Mouse (Mus musculus) midbrain, embryonic 11.5 days (tissue): ENCODE results near the gene 2810004N23Rik. TPM values are rescaled to one million over a fixed set of nuclear protein-coding genes. Genes with fewer than 3 reads are reported as not detected.

Experiments used
- ATAC-seq: fragments of 200-750 bp; cut with Nextera tagmentation; 2 replicates; pipeline ENCODE4 v1.8.0; 2017; ENCODE audit warnings: moderate TSS enrichment, moderate library complexity; ENCODE audit not compliant: low FRiP score
- DNase-seq: peaks from one replicate; pipeline ENCODE4 v3.0.0; 2015; ENCODE audit warnings: low spot score; ENCODE audit errors: missing footprints
- H3K27ac ChIP-seq: fragments of 300-500 bp; sonication (generic); 2 replicates; pipeline ENCODE4 v1.5.1; 2014; ENCODE audit warnings: low read depth, low read length
- H3K27me3 ChIP-seq: fragments of 300-500 bp; sonication (generic); 2 replicates; pipeline ENCODE4 v1.6.1; 2014; ENCODE audit warnings: mild to moderate bottlenecking, low read length, moderate library complexity, mixed read lengths; ENCODE audit not compliant: control insufficient read depth, insufficient read depth
- H3K36me3 ChIP-seq: fragments of 300-500 bp; sonication (generic); 2 replicates; pipeline ENCODE4 v1.6.1; 2014; ENCODE audit warnings: mild to moderate bottlenecking, low read length, moderate library complexity, mixed read lengths; ENCODE audit not compliant: control insufficient read depth, insufficient read depth
- H3K4me1 ChIP-seq: fragments of 300-500 bp; sonication (generic); 2 replicates; pipeline ENCODE4 v1.6.1; 2014; ENCODE audit warnings: low read length; ENCODE audit not compliant: control insufficient read depth, insufficient read depth
- H3K4me2 ChIP-seq: fragments of 300-500 bp; sonication (generic); 2 replicates; pipeline ENCODE4 v1.6.1; 2014; ENCODE audit warnings: mild to moderate bottlenecking, moderate library complexity
- H3K4me3 ChIP-seq: fragments of 300-500 bp; sonication (generic); 2 replicates; pipeline ENCODE4 v1.5.1; 2014; ENCODE audit warnings: low read depth, low read length
- H3K9ac ChIP-seq: fragments of 300-500 bp; sonication (generic); 2 replicates; pipeline ENCODE4 v1.6.1; 2014; ENCODE audit warnings: low read length
- H3K9me3 ChIP-seq: fragments of 300-500 bp; sonication (generic); 2 replicates; pipeline ENCODE4 v1.6.1; 2016; ENCODE audit warnings: low read length; ENCODE audit not compliant: control insufficient read depth
- WGBS: fragments of 180-500 bp; shearing (Covaris S2); extraction: QIAGEN DNeasy Blood & Tissue Kit; methylation state at CpG from one replicate; pipeline ENCODE4 v1.1.7; 2014; 5-methylcytosine and 5-hydroxymethylcytosine counted together
- polyA plus RNA-seq: library from polyadenylated mRNA; unstranded; fragments of >200 nt; fragmentation: Nextera tagmentation; extraction: Ambion mirVana; gene quantifications from 2 replicates; pipeline ENCODE4 v1.2.1, GENCODE M21; 2014

Gene 2810004N23Rik
- polyA plus RNA-seq, 1 experiment from 2014 or later: 40.6 TPM

DNA sequence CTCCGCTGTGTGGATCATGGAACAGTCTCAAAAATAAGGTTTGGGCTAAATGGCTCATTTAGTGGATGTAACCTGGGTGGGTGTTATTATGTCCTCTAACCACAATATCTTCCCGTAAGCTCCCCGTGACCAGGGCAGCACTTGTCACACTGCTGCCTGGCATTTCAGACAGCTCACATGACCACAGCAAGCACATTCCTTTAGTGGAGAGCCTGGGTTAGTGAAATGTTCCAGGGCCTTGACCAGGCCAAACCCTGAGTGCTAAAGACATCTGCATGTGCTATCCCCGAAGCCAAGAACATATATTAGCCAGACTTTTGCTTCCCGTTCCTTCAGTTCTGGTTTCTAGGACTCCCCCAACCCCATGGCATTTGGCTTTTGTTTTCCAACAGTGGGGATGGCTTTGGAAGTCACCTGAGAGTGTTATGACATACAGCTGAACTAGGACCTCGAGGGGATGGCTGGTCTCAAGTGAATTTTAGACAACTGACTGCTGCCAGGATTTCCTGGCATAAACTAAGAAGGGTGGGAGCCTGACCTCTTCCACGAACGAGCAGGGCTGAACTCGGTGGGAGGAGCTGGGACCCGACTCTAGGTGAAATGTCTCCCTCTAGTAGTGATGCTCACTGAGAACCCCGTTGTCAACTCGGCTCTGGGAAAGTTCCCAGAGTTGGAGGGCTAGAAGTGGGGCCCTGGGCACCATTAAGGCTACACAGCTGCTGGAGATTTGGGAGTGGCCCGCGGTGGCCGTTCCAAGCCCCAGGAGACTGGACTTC is 29.3 kb downstream of the 2810004N23Rik start:
- Histone ChIP-seq H3K4me1 (no peaks in the 10 kb centered on the region), H3K4me2 (no peak overlapping the region)
- 54% methylated on average over 15 of the region's 15 CpGs for WGBS

DNA sequence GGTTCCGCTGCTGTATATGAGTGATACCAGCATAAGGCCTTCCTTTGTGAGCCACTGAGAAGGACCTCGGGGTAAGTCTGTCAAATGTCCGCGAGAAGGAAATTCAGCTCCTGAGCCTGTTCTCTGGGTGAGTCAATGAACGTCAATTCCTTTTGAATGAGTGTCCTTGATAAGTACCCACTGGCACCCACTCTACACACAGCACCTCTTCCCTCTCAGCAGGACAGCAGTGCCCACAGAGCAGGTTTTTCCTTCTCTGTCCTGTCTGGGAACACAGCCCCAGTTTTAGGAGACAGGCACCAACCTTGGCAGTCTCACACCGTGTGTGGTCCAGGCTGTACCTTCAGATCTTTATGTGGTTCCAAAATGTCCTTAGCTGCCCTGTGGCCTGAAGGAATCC is 31.0 kb downstream of the 2810004N23Rik start:
- Histone ChIP-seq H3K9me3 (no peaks in the 10 kb centered on the region), H3K4me1 (no peaks in the 10 kb centered on the region), H3K36me3 (no peaks in the 10 kb centered on the region), H3K9ac (no peak overlapping the region), H3K4me2 (no peak overlapping the region), H3K27ac (no peak overlapping the region), H3K4me3 (no peak overlapping the region), H3K27me3 (no peaks in the 10 kb centered on the region)
- WGBS: 95% methylated on average over 6 of the region's 6 CpGs
- no peak for ATAC-seq
- no peak for DNase-seq

More for the DNA sequence above, 29.3 kb downstream of the 2810004N23Rik start:
- Histone ChIP-seq H3K9ac (no peak overlapping the region), H3K36me3 (no peaks in the 10 kb centered on the region), H3K27me3 (no peaks in the 10 kb centered on the region), H3K27ac (no peak overlapping the region), H3K9me3 (no peaks in the 10 kb centered on the region), H3K4me3 (no peak overlapping the region)
- DNase-seq (no peak), ATAC-seq (no peak)

DNA sequence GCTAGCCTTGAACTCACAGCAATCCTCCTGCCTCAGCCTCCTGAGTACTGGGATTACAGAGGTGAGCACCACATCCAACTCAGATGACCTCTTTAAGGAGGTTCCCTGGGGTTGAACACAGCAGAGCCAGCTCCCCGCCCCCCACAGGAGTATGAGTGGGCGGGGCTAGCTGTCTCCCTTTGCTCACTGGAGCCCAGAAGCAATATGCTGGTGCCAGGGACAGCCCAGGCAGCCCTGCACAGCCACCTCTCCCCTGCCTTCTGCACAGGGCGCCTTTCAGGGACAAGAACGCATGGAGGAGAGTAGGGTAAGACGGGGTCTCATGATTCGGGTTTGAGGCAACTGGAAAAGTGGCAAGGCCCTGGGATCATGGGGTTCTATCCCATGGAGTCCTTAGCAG is 31.4 kb downstream of the 2810004N23Rik start:
- WGBS: 78% methylated on average over 6 of the region's 6 CpGs
- Histone ChIP-seq H3K9ac (no peak overlapping the region), H3K36me3 (no peaks in the 10 kb centered on the region), H3K4me2 (no peak overlapping the region), H3K4me1 (no peaks in the 10 kb centered on the region), H3K27me3 (no peaks in the 10 kb centered on the region), H3K27ac (no peak overlapping the region), H3K9me3 (no peaks in the 10 kb centered on the region), H3K4me3 (no peak overlapping the region)
- DNase-seq (no peak), ATAC-seq (no peak)

DNA sequence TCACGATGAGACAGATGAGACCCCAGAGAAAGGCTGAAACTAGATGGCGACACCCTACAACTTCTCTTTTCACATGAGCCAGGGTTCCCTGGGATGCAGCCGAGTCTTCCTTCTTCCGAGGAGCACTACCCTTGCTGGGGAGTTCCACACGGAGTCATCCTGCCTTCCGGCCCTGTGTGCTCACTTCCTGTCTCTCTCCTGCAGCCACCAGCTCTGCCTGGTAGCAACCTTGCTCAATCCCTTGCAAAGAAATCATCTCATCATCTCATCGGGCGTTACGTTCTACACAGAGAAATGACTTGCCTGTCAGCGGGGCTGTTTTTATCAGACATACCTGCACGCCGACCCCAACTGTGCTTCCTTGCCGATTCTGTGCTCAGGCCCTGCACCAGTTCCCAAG is 32.9 kb downstream of the 2810004N23Rik start:
- no peaks in the 10 kb centered on the region for H3K9me3 ChIP-seq
- no peak overlapping the region for H3K9ac ChIP-seq
- DNase-seq: peak; percentile 59
- no peak overlapping the region for H3K4me3 ChIP-seq
- WGBS: 86% methylated on average over 13 of the region's 13 CpGs
- H3K36me3 ChIP-seq: no peaks in the 10 kb centered on the region
- no peak for ATAC-seq
- no peaks in the 10 kb centered on the region for H3K27me3 ChIP-seq
- H3K4me1 ChIP-seq: no peaks in the 10 kb centered on the region
- no peak overlapping the region for H3K27ac ChIP-seq
- H3K4me2 ChIP-seq: no peak overlapping the region

DNA sequence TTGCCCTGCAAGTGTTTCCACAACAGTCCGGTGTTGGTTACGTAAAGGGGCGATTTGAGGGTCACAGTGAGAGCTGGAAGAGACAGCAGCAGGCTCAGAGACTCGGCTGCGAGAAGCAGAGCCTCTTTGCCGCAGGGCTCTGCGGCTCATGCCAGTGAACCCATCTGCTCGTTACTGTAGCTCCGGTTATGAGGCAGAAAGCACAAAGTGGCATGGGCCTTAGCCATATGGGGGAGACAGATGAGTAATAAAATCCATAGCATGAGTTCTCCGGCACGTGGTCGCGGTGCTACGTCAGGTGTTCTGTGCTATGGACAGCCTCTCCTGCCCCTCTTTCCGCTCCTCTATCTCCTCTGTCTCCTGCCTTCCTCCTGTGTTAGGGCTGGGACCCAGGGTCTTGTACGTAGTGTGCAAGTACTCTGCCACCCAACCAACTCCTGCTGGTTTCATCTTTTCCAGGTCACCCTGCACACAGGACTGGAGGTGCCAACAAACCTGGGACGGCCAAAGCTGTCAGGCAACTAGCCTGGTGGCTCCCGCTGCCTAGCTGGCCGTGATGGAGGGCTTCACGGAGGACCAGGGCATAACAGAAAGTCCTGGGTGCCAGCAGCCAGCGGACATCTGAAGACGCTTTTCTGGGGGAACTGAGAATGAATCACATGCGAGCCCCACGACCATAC is 34.2 kb downstream of the 2810004N23Rik start:
- no peak overlapping the region for H3K9ac ChIP-seq
- H3K36me3 ChIP-seq: no peaks in the 10 kb centered on the region
- DNase-seq (peak; percentile 54), ATAC-seq (no peak)
- H3K27me3 ChIP-seq: no peaks in the 10 kb centered on the region
- no peak overlapping the region for H3K4me2 ChIP-seq
- no peak overlapping the region for H3K27ac ChIP-seq
- 86% methylated on average over 24 of the region's 24 CpGs for WGBS
- no peaks in the 10 kb centered on the region for H3K4me1 ChIP-seq
- H3K4me3 ChIP-seq: no peak overlapping the region
- no peaks in the 10 kb centered on the region for H3K9me3 ChIP-seq

DNA sequence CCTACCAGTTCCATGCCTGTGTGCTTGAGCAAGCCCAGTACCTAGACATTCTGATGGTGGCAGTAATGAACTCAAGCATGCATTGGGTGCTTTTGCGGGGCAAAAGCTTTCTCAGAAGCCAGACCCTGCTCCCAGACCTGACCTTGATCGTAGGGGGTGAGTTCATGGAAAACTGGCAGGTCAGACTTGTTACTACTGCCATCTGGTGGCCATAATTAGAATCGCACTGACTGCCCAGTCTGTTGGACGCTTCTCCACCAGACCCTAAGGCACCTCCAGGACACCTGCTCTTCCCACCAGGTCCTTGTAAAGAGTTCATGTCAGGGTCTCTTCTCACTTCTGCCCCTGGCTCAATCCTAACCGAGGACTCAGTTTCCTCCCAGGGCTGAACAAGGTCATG is 35.5 kb downstream of the 2810004N23Rik start:
- ATAC-seq (0 out of 2 replicates have a peak, but pooled peaks have one; percentile 35), DNase-seq (peak; percentile 97)
- Histone ChIP-seq H3K4me2 (no peak overlapping the region), H3K9me3 (no peaks in the 10 kb centered on the region), H3K27ac (no peak overlapping the region), H3K36me3 (no peaks in the 10 kb centered on the region), H3K27me3 (no peaks in the 10 kb centered on the region), H3K4me1 (no peaks in the 10 kb centered on the region), H3K4me3 (no peak overlapping the region), H3K9ac (no peak overlapping the region)
- under 1% methylated on average over 5 of the region's 5 CpGs for WGBS

DNA sequence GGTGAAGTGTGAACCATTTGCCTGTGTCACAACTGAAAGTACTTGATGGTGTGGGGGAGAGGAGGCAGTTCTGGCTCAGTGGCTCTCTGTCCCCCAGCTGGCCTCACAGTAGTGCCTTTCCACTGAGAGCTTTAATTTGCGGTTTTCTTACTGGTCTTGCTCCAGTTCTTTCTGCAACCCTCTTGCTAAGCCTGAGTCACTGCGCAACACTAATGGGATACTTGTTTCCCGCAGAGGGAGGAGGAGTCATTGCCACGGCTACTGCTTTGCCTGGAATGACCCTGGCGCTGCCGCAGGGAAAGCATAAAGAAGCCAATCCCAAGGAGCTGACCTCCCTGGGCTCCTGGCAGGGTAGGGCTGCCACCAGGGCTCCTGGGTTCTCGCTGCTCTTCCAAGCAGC is 36.3 kb downstream of the 2810004N23Rik start:
- Histone ChIP-seq H3K27ac (no peak overlapping the region), H3K9me3 (no peaks in the 10 kb centered on the region), H3K36me3 (no peaks in the 10 kb centered on the region), H3K9ac (no peak overlapping the region), H3K4me1 (no peaks in the 10 kb centered on the region), H3K4me3 (no peak overlapping the region), H3K27me3 (no peaks in the 10 kb centered on the region), H3K4me2 (no peak overlapping the region)
- DNase-seq (peak; percentile 49), ATAC-seq (no peak)
- WGBS: 16% methylated on average over 7 of the region's 7 CpGs

DNA sequence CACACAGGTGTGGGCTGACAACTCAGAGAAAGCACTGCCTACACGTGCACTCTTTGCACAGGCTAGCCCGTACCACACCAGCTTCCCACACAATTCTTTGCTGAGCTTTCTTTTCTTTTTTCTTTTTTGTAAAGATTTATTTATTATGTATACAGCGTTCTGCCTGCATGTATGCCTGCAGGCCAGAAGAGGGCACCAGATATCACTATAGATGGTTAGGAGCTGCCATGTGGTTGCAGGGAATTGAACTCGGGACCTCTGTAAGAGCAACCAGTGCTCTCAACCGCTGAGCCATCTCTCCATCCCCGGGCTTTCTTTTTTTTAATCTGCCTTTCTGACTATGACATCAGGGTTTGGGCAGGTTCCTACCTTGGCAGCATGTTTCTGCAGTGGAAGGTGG is 39.4 kb downstream of the 2810004N23Rik start:
- no peaks in the 10 kb centered on the region for H3K4me1 ChIP-seq
- no peak overlapping the region for H3K9ac ChIP-seq
- no peaks in the 10 kb centered on the region for H3K36me3 ChIP-seq
- H3K4me3 ChIP-seq: no peak overlapping the region
- DNase-seq: no peak
- H3K27ac ChIP-seq: no peak overlapping the region
- no peaks in the 10 kb centered on the region for H3K27me3 ChIP-seq
- 86% methylated on average over 6 of the region's 6 CpGs for WGBS
- H3K9me3 ChIP-seq: no peaks in the 10 kb centered on the region
- H3K4me2 ChIP-seq: no peak overlapping the region
- no peak for ATAC-seq

DNA sequence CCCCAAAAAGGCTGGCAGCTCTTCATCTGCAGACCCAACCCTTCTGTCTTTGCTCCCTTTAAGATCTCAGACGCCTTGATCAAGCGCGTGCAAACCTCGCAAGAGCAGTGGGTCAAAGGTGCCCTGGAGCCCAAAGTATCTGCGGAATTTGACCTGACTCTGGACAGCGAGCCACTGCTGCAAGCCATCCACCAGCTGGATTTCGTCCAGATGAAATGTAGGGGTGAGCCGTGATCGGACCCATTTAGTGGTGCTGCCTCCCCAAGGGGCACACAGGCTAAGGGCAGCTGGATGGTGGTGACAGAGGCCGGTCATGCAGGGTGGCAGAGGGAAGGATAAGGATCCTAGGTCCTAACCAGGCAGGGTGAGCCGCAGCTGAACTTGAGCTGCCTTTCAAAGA is 42.8 kb downstream of the 2810004N23Rik start:
- DNase-seq (no peak), ATAC-seq (no peak)
- no peak overlapping the region for H3K27ac ChIP-seq
- no peaks in the 10 kb centered on the region; the same call in 1 of the 2 replicates for H3K36me3 ChIP-seq
- H3K4me3 ChIP-seq: no peak overlapping the region
- no peaks in the 10 kb centered on the region for H3K27me3 ChIP-seq
- 78% methylated on average over 11 of the region's 11 CpGs for WGBS
- H3K4me2 ChIP-seq: no peak overlapping the region
- H3K9me3 ChIP-seq: peaks cover 5% of the 10 kb centered on the region; the same call in 1 of the 2 replicates
- no peak overlapping the region for H3K9ac ChIP-seq
- no peaks in the 10 kb centered on the region for H3K4me1 ChIP-seq
